Mouse (Mus musculus) midbrain, embryonic 16.5 days (tissue): Measurements from ENCODE around the gene Tex44. TPM values are rescaled to one million over a fixed set of nuclear protein-coding genes. Genes with fewer than 3 reads are reported as not detected.

Source experiments
- ATAC-seq: fragments of 200-750 bp; cut with Nextera tagmentation; 2 replicates; pipeline ENCODE4 v1.8.0; 2017; ENCODE audit warnings: moderate TSS enrichment
- H3K27ac ChIP-seq: fragments of 300-500 bp; sonication (generic); 2 replicates; pipeline ENCODE4 v1.5.1; 2014; ENCODE audit warnings: mild to moderate bottlenecking, low read length, mixed read lengths
- H3K27me3 ChIP-seq: fragments of 300-500 bp; sonication (generic); 2 replicates; pipeline ENCODE4 v1.6.1; 2014; ENCODE audit warnings: low read depth, low read length, mixed read lengths; ENCODE audit not compliant: control insufficient read depth, insufficient read depth
- H3K36me3 ChIP-seq: fragments of 300-500 bp; sonication (generic); 2 replicates; pipeline ENCODE4 v1.6.1; 2014; ENCODE audit warnings: mild to moderate bottlenecking, low read length, moderate library complexity, mixed read lengths; ENCODE audit not compliant: control insufficient read depth, insufficient read depth
- H3K4me1 ChIP-seq: fragments of 300-500 bp; sonication (generic); 2 replicates; pipeline ENCODE4 v1.6.1; 2014; ENCODE audit warnings: mild to moderate bottlenecking, low read length, mixed read lengths; ENCODE audit not compliant: control insufficient read depth, insufficient read depth
- H3K4me2 ChIP-seq: fragments of 300-500 bp; sonication (generic); 2 replicates; pipeline ENCODE4 v1.6.1; 2014; ENCODE audit warnings: mild to moderate bottlenecking, low read length, mixed read lengths
- H3K4me3 ChIP-seq: fragments of 300-500 bp; sonication (generic); 2 replicates; pipeline ENCODE4 v1.5.1; 2014; ENCODE audit warnings: low read depth, mild to moderate bottlenecking, low read length, moderate library complexity, mixed read lengths
- H3K9ac ChIP-seq: fragments of 300-500 bp; sonication (generic); 2 replicates; pipeline ENCODE4 v1.6.1; 2014; ENCODE audit warnings: low read depth, low read length, mixed read lengths
- H3K9me3 ChIP-seq: fragments of 300-500 bp; sonication (generic); replicated peaks from 2 replicates; pipeline ENCODE4 v1.6.1; 2014; ENCODE audit warnings: mild to moderate bottlenecking, low read length, mixed read lengths; ENCODE audit not compliant: control insufficient read depth, poor library complexity, severe bottlenecking
- WGBS: fragments of 180-500 bp; shearing (Covaris S2); extraction: QIAGEN DNeasy Blood & Tissue Kit; methylation state at CpG from one replicate; pipeline ENCODE4 v1.1.7; 2014; 5-methylcytosine and 5-hydroxymethylcytosine counted together
- polyA plus RNA-seq: library from polyadenylated mRNA; unstranded; fragments of >200 nt; fragmentation: Nextera tagmentation; extraction: Ambion mirVana; gene quantifications from 2 replicates; pipeline ENCODE4 v1.2.1, GENCODE M21; 2015

Gene Tex44
- polyA plus RNA-seq: not detected in 2 replicates

DNA sequence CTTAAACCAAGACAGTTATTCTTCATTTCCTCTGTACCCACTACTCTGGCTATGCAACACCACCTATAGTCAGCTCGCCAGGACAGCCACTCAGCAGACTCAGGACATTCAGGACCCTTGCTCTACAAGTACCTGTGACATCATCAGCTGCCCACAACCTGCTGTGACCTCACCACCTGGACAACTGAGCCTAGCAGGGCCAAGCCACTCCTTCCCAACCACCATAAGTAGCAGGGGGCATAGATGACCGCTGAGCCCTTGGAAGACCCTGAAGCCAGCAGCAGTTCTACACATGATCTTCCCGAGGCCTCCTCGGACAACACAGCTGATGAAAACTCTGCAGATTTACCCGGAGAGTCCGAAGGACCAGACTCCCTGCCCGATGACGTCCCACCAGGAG, at the start of gene Tex44, which contains the start of gene Nmur1:
TSS of gene Tex44 (plus strand) at position 202 of the 400 bp plus-strand sequence.
TSS of gene Nmur1 (minus strand) at position 101 of the 400 bp plus-strand sequence.
- H3K9me3 ChIP-seq: no peaks in the 10 kb centered on the region
- H3K4me3 ChIP-seq: no peak within 1 kb of the TSS
- H3K4me2 ChIP-seq: no peak within 1 kb of the TSS
- no peaks in the 10 kb centered on the region for H3K27me3 ChIP-seq
- ATAC-seq: no peak
- H3K36me3 ChIP-seq: no peaks in the 10 kb centered on the region
- WGBS: 96% methylated on average over 8 of the region's 8 CpGs
- H3K9ac ChIP-seq: no peak within 1 kb of the TSS
- no peak within 1 kb of the TSS for H3K27ac ChIP-seq
- H3K4me1 ChIP-seq: peaks cover 6% of the 10 kb centered on the region; the same call in 1 of the 2 replicates

DNA sequence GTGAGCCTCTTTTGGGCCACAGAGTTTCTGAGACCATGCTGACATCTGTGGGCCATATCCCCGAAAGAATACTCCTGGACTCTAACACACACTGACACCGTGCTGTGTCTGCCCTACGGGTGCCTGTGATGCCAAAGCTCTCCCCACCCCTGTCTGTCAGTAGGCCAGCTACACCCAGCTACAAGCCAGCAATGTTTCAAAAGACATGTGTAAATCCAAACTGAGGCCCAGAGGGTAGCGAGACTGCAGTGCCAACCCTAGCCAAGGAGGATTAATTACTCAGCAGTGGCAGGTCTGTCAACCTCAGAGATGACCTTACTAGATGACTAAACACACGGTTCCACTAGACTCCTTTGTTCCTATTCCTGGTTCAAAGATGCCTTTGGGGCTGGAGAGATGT, 49.8 kb upstream of the Tex44 start:
- no peaks in the 10 kb centered on the region for H3K9me3 ChIP-seq
- no peak overlapping the region for H3K4me3 ChIP-seq
- no peaks in the 10 kb centered on the region for H3K27me3 ChIP-seq
- no peaks in the 10 kb centered on the region for H3K4me1 ChIP-seq
- no peak overlapping the region for H3K27ac ChIP-seq
- H3K36me3 ChIP-seq: no peaks in the 10 kb centered on the region
- H3K9ac ChIP-seq: no peak overlapping the region
- WGBS: 73% methylated on average over 5 of the region's 5 CpGs
- H3K4me2 ChIP-seq: no peak overlapping the region
- ATAC-seq: no peak

DNA sequence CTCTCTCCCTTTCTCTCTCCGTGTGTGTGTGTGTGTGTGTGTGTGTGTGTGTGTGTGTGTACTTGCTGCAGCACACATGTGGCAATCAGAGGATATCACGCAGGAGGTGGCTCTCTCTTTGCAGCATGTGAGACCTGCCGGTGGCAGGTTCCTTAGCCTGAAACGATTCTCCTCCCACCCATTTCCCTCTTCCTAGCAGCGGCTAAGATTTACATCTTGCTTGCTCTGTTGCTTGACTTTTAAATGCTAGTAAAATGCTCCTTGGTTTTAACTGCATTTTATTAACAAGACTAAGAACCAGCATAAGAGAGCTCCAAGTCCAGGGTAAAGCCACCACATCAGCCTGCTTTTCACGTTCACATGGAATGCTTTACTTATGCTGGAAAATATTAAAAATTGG, 47.5 kb upstream of the Tex44 start:
- H3K27me3 ChIP-seq: no peaks in the 10 kb centered on the region
- no peak overlapping the region for H3K4me2 ChIP-seq
- H3K4me1 ChIP-seq: no peaks in the 10 kb centered on the region
- H3K4me3 ChIP-seq: no peak overlapping the region
- 68% methylated on average over 6 of the region's 6 CpGs for WGBS
- ATAC-seq: no peak
- H3K9me3 ChIP-seq: no peaks in the 10 kb centered on the region
- no peaks in the 10 kb centered on the region for H3K36me3 ChIP-seq
- H3K9ac ChIP-seq: no peak overlapping the region
- no peak overlapping the region for H3K27ac ChIP-seq

DNA sequence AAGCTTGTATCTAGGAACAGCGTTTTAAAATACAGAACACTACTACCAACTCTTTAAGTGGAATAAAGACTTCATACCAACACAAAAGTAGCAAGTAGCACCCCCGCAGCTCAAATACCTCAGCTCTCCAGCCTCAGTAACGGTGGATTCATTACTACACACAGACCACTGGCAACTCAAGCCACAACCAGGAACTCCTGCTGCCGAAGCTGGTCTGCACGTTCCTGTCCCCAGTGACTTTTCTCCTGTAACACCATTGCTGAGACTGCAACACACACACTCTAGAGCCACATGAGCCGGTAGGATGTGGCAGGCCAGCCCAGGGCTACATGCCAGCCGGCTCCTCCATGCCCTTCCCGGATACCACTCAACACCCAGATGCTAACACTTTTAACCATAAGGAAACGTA, 47.0 kb upstream of the Tex44 start:
- Histone ChIP-seq H3K27ac (no peak overlapping the region), H3K36me3 (no peaks in the 10 kb centered on the region), H3K4me3 (no peak overlapping the region), H3K27me3 (no peaks in the 10 kb centered on the region), H3K9ac (no peak overlapping the region), H3K9me3 (no peaks in the 10 kb centered on the region), H3K4me1 (no peaks in the 10 kb centered on the region), H3K4me2 (no peak overlapping the region)
- 79% methylated on average over 9 of the region's 9 CpGs for WGBS
- no peak for ATAC-seq

DNA sequence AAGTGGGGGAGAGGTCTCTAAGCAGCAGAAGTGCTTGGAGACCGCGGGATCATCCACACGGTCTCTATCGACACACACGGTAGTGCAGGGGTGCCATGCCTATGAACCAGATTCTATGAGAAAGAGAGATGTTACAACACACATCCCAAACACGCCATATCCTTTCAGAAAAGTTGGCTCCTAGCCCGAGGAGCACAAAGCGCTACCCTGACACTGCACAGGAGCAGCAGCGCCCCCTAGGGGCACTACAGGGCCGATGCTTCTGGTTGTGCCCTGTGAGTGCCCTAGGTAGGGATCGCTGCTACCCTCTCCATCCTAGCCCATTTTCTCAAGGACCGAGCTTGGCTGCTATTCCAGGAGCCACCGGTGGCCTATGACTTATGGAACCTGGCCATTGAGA, 45.1 kb upstream of the Tex44 start:
- no peak for ATAC-seq
- H3K27me3 ChIP-seq: no peaks in the 10 kb centered on the region
- H3K36me3 ChIP-seq: no peaks in the 10 kb centered on the region
- no peaks in the 10 kb centered on the region for H3K4me1 ChIP-seq
- no peak overlapping the region for H3K9ac ChIP-seq
- WGBS: 30% methylated on average over 13 of the region's 13 CpGs
- no peak overlapping the region for H3K4me3 ChIP-seq
- no peaks in the 10 kb centered on the region for H3K9me3 ChIP-seq
- no peak overlapping the region for H3K27ac ChIP-seq
- no peak overlapping the region for H3K4me2 ChIP-seq

DNA sequence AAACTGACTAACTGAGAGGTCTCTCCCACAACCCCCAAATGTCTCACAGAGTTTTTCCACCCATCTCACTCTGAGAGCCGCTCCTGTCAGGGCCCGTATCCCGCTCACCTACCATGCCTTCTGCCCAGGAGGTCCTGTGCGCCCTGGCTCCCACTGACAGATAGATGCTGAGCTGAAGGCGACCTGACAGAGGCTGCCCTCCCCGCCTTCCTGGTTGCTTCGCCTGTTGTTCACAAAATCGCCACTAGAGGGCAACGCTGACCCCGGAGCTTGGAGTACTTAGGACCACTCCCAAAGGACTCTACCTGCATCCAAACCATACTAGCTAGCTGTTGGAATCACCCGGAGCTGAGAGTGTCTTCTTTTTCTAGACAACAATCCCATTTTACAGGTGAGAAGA, 36.9 kb upstream of the Tex44 start:
- Histone ChIP-seq H3K4me3 (no peak overlapping the region), H3K9ac (0 out of 2 replicates have a peak overlapping the region, but pooled peaks have one; percentile 39), H3K36me3 (no peaks in the 10 kb centered on the region), H3K27ac (no peak overlapping the region), H3K4me2 (no peak overlapping the region), H3K27me3 (no peaks in the 10 kb centered on the region), H3K9me3 (no peaks in the 10 kb centered on the region), H3K4me1 (no peaks in the 10 kb centered on the region)
- ATAC-seq: peak; percentile 14; the same call in 1 of the 2 replicates
- 2% methylated on average over 11 of the region's 11 CpGs for WGBS

DNA sequence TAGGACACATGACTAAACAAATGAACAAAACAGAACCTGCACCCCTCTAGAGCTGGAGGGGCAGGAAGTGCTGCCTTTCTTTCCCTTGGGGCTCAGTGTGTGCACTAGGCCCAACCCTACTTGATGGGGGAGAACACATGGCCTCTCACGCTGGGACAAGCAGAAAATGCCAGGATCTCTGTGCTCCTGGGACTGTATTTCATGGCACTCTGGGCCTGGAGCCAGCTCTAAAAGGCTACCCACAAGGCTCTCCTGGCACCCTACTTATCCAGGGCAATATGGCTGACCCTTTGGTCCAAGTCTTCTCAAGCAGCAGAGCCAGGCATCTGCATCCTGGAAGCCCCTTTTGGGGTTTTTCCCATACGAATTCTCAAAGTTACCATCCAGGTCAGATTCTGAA, 34.7 kb upstream of the Tex44 start:
- Histone ChIP-seq H3K4me3 (no peak overlapping the region), H3K36me3 (no peaks in the 10 kb centered on the region), H3K27ac (no peak overlapping the region), H3K4me1 (no peaks in the 10 kb centered on the region), H3K9me3 (no peaks in the 10 kb centered on the region), H3K9ac (no peak overlapping the region), H3K4me2 (no peak overlapping the region), H3K27me3 (no peaks in the 10 kb centered on the region)
- WGBS: 83% methylated on average over 2 of the region's 2 CpGs
- ATAC-seq: no peak

DNA sequence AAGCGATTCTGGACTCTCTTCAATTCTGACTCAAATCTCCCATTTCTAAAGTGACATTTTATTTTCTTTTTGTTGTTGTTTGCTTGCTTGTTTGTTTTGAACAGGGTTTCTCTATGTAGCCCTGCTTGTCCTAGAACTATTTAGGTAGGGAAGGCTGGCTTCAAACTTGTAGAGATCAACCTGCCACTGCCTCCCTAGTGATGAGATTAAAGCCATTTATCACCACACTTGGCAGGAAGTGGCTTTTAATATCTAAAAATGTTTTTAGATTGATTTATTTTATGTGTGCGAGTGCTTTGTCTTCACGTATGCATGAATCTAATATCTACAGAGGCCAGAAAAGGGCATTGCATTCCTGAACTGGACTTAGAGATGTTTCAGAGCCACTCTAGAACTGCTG, 32.9 kb upstream of the Tex44 start:
- ATAC-seq: no peak
- Histone ChIP-seq H3K9ac (no peak overlapping the region), H3K4me2 (no peak overlapping the region), H3K4me3 (no peak overlapping the region), H3K4me1 (no peaks in the 10 kb centered on the region), H3K9me3 (no peaks in the 10 kb centered on the region), H3K36me3 (no peaks in the 10 kb centered on the region), H3K27me3 (no peaks in the 10 kb centered on the region), H3K27ac (no peak overlapping the region)
- WGBS: 90% methylated on average over 3 of the region's 3 CpGs

DNA sequence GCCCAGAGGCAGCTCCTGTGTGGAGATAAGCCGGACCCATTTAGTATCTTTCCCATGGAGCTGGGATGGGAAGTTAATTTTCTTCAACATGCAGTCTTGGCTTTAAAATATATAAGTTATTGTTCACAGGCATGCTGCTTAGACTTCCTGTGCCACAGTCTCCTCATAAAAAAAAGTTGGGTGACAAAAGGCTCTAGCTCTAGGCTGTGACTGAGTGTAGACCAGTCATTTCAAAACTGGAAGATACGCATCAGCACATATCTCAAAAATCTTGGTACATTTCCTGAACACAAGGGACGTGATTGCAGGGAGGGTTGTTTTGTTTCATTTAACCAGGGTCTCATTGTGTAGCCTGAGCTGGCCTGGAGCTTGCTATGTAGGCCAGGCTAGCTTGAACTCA, 31.9 kb upstream of the Tex44 start:
- H3K4me1 ChIP-seq: no peaks in the 10 kb centered on the region
- H3K4me3 ChIP-seq: no peak overlapping the region
- H3K36me3 ChIP-seq: no peaks in the 10 kb centered on the region
- no peak for ATAC-seq
- no peak overlapping the region for H3K4me2 ChIP-seq
- 90% methylated on average over 3 of the region's 3 CpGs for WGBS
- H3K27ac ChIP-seq: no peak overlapping the region
- no peaks in the 10 kb centered on the region for H3K9me3 ChIP-seq
- H3K27me3 ChIP-seq: no peaks in the 10 kb centered on the region
- H3K9ac ChIP-seq: no peak overlapping the region
